Mouse (Mus musculus) lung, adult 2 months (tissue): ENCODE data around the gene Gpatch11.

Experiments used
- CTCF ChIP-seq: fragments of 200-500 bp; IDR thresholded peaks from 2 replicates; pipeline ENCODE4 v1.5.1; 2011; ENCODE audit warnings: mild to moderate bottlenecking, low read length, control low read depth; ENCODE audit not compliant: insufficient read depth
- POLR2A ChIP-seq: fragments of 200-500 bp; IDR thresholded peaks from 2 replicates; pipeline ENCODE4 v1.6.1; 2011; ENCODE audit warnings: low read depth, mild to moderate bottlenecking, control low read depth, low read length, borderline replicate concordance; ENCODE audit errors: extremely low read depth

GRCm38 (mm10) chr17:78791068-78791689 lies 44.2 kb upstream of the Gpatch11 start:
- TF ChIP-seq CTCF (no peak), POLR2A (no peak)
